14 mouse cellular contexts compared by ENCODE assay signal in genomic region chr17:80411182-80411581, GRCm38 (mm10). TPM values are rescaled to one million over a fixed set of nuclear protein-coding genes. Genes with fewer than 3 reads are reported as not detected.
DNase-seq lines count a peak whose midpoint lies in the region; ATAC-seq and TF ChIP-seq lines count a peak whose summit lies in the region.
"Had no signal": no experiment of that assay in that cellular context is flagged by ENCODE, and none has a peak within 500 bp of the region (broad histone marks: within the 10 kb centered on the region; RNA-seq: fewer than 3 reads in every experiment).

No protein-coding gene starts in this region.

- peaks cover 76% of the 10 kb centered on the region for H3K36me3 ChIP-seq in lung, embryonic 14.5 days (ENCODE audit: insufficient read depth)

- H3K9ac ChIP-seq in lung, embryonic 14.5 days, result no peak overlapping the region
- H3K9ac ChIP-seq: embryonic facial prominence, embryonic 12.5 days had no signal

- no peaks in the 10 kb centered on the region for H3K9me3 ChIP-seq in lung, embryonic 14.5 days (ENCODE audit: low read depth, low read length)
- H3K9me3 ChIP-seq: embryonic facial prominence, embryonic 12.5 days had no signal

- TF ChIP-seq CTCF in lung, embryonic 14.5 days (IDR thresholded peaks at IDR 0.05; ENCODE audit: low read depth), result peak; percentile 50

- no peak overlapping the region for H3K4me2 ChIP-seq in lung, embryonic 14.5 days
- H3K4me2 ChIP-seq: embryonic facial prominence, embryonic 12.5 days had no signal

- peak; percentile 52 for DNase-seq in heart, adult 11 months
- DNase-seq in heart, adult 9 months (ENCODE audit: low spot score in 2 of 2), result no peak
- DNase-seq in lung, embryonic 14.5 days, result peak; percentile 14
- no peak for DNase-seq in lung, postnatal 25 days (ENCODE audit: low spot score)
- DNase-seq in Muller cell, postnatal 12 days (ENCODE audit: inconsistent ontology term), result peak; percentile 2
- peak; percentile 26 for DNase-seq in naive thymus-derived CD4-positive, alpha-beta T cell, adult 2 months (ENCODE audit: low read depth)
- DNase-seq in thymus, postnatal 14 days, result no peak
- no peak for DNase-seq in spleen, postnatal 14 days (ENCODE audit: low spot score in 2 of 2)
- DNase-seq: adrenal gland, postnatal 25 days; cerebellum, adult 11-12 months; kidney, postnatal 14 days; thymus, adult 18-20 months had no signal

- H3K4me3 ChIP-seq in lung, embryonic 14.5 days (ENCODE audit: low read depth, low read length), result no peak overlapping the region
- H3K4me3 ChIP-seq: embryonic facial prominence, embryonic 12.5 days had no signal

- no peaks in the 10 kb centered on the region for H3K27me3 ChIP-seq in lung, embryonic 14.5 days (ENCODE audit: insufficient read depth, low read length)
- H3K27me3 ChIP-seq: embryonic facial prominence, embryonic 12.5 days had no signal

- no peak for ATAC-seq in lung, embryonic 14.5 days (ENCODE audit: insufficient read depth)
- ATAC-seq: forebrain, embryonic 16.5 days had no signal

- H3K4me1 ChIP-seq in lung, embryonic 14.5 days (ENCODE audit: insufficient read depth), result no peaks in the 10 kb centered on the region
- H3K4me1 ChIP-seq: embryonic facial prominence, embryonic 12.5 days had no signal

- WGBS in lung, embryonic 14.5 days, result 71% methylated on average over 1 of the region's 1 CpGs

- H3K27ac ChIP-seq in lung, embryonic 14.5 days (ENCODE audit: low read depth), result no peak overlapping the region
- H3K27ac ChIP-seq: embryonic facial prominence, embryonic 12.5 days had no signal

RNA-seq across cellular contexts. Expression of gene Gm10190, which starts 37.8 kb away (rescaled TPM):
- 2.1 and 2.4 TPM in 2 replicates for polyA plus RNA-seq in lung, embryonic 14.5 days (2014; fragmentation: Nextera tagmentation; extraction: Ambion mirVana)

Comparison
In these comparisons a context has a peak if more than half of its experiments do, and no peak if none do; other contexts are left out.
1. DNase-seq: peak in heart, adult 11 months (single experiment), lung, embryonic 14.5 days (single experiment), Muller cell, postnatal 12 days (single experiment) and naive thymus-derived CD4-positive, alpha-beta T cell, adult 2 months (single experiment); none in heart, adult 9 months (0 of 2), lung, postnatal 25 days (single experiment), thymus, postnatal 14 days (single experiment) and spleen, postnatal 14 days (0 of 2).